Mouse (Mus musculus) embryonic fibroblast, embryonic 13.5 days (primary cell): ENCODE measurements around the gene Acadvl.
"Not testable (repeated sequence)": the region's sequence is repeated elsewhere in the genome, so short reads cannot be mapped to it uniquely, and the experiment has no call there.

ENCODE experiments used
- CTCF ChIP-seq: IDR thresholded peaks from 2 replicates; pipeline ENCODE4 v1.5.1; 2011; ENCODE audit warnings: mild to moderate bottlenecking, control low read depth, low read length, moderate library complexity, borderline replicate concordance; ENCODE audit not compliant: insufficient read depth
- POLR2A ChIP-seq: IDR thresholded peaks from 2 replicates; pipeline ENCODE4 v1.6.1; 2011; ENCODE audit warnings: low read depth, mild to moderate bottlenecking, control low read depth, low read length, moderate library complexity

- TF ChIP-seq POLR2A, CTCF: not testable (repeated sequence)
Observed at GRCm38 (mm10) chr11:70016177-70016576, 966 bp upstream of the Acadvl start.
